Mouse (Mus musculus) testis, adult 2 months (tissue): ENCODE measurements around the gene Plekhg1. TPM values are rescaled to one million over a fixed set of nuclear protein-coding genes. Genes with fewer than 3 reads are reported as not detected.

Source experiments
- H3K27ac ChIP-seq: fragments of 200-500 bp; 2 replicates; pipeline ENCODE4 v1.5.1; 2012; ENCODE audit warnings: low read depth, low read length; ENCODE audit not compliant: control insufficient read depth, insufficient read depth
- H3K27me3 ChIP-seq: fragments of 200-500 bp; 2 replicates; pipeline ENCODE4 v1.6.1; 2012; ENCODE audit warnings: mild to moderate bottlenecking, low read length, moderate library complexity; ENCODE audit not compliant: control insufficient read depth, insufficient read depth
- H3K36me3 ChIP-seq: fragments of 200-500 bp; 2 replicates; pipeline ENCODE4 v1.6.1; 2012; ENCODE audit warnings: mild to moderate bottlenecking, low read length; ENCODE audit not compliant: control insufficient read depth, insufficient read depth
- H3K4me1 ChIP-seq: fragments of 200-500 bp; 2 replicates; pipeline ENCODE4 v1.6.1; 2012; ENCODE audit warnings: low read length; ENCODE audit not compliant: control insufficient read depth, insufficient read depth
- H3K4me3 ChIP-seq: fragments of 200-500 bp; 2 replicates; pipeline ENCODE4 v1.5.1; 2012; ENCODE audit warnings: low read depth, mild to moderate bottlenecking, low read length, moderate library complexity, mixed read lengths; ENCODE audit not compliant: control insufficient read depth
- CTCF ChIP-seq: fragments of 200-500 bp; IDR thresholded peaks from 2 replicates; pipeline ENCODE4 v1.5.1; 2012; ENCODE audit warnings: low read depth, mild to moderate bottlenecking, inconsistent platforms, low read length, moderate library complexity; ENCODE audit not compliant: control insufficient read depth, insufficient read depth, insufficient replicate concordance
- POLR2A ChIP-seq: fragments of 200-500 bp; IDR thresholded peaks from 2 replicates; pipeline ENCODE4 v1.6.1; 2012; ENCODE audit warnings: low read depth, mild to moderate bottlenecking, inconsistent platforms, low read length, moderate library complexity; ENCODE audit not compliant: control insufficient read depth
- polyA plus RNA-seq: library from polyadenylated mRNA; depleted of rRNA; stranded (reverse); fragments of >200 nt; gene quantifications from 2 replicates; pipeline ENCODE4 v1.2.3, GENCODE M21; 2012

Gene Plekhg1
- polyA plus RNA-seq, 1 experiment: 4.8 TPM

GRCm38 (mm10) chr10:3980231-3980630 is 240.1 kb downstream of the Plekhg1 start:
- Histone ChIP-seq H3K27ac (no peak overlapping the region), H3K4me1 (no peaks in the 10 kb centered on the region), H3K27me3 (no peaks in the 10 kb centered on the region), H3K36me3 (no peaks in the 10 kb centered on the region), H3K4me3 (no peak overlapping the region)
- TF ChIP-seq POLR2A (no peak), CTCF (no peak)

- Histone ChIP-seq H3K27me3 (no peaks in the 10 kb centered on the region), H3K36me3 (no peaks in the 10 kb centered on the region), H3K27ac (no peak overlapping the region), H3K4me1 (no peaks in the 10 kb centered on the region), H3K4me3 (no peak overlapping the region)
- no peak for TF ChIP-seq CTCF
These were observed 250.2 kb downstream of the Plekhg1 start for GRCm38 (mm10) chr10:3990295-3990883.

- no peak for TF ChIP-seq POLR2A
- TF ChIP-seq CTCF: no peak
- Histone ChIP-seq H3K36me3 (no peaks in the 10 kb centered on the region), H3K27ac (no peak overlapping the region), H3K4me1 (no peaks in the 10 kb centered on the region), H3K27me3 (no peaks in the 10 kb centered on the region), H3K4me3 (no peak overlapping the region)
These were observed 253.4 kb downstream of the Plekhg1 start for GRCm38 (mm10) chr10:3993365-3994102.

GRCm38 (mm10) chr10:3995277-3995676 is 255.1 kb downstream of the Plekhg1 start:
- peak; percentile 18; the same call in 1 of the 2 replicates for TF ChIP-seq CTCF
- TF ChIP-seq POLR2A: no peak
- Histone ChIP-seq H3K27ac (no peak overlapping the region), H3K36me3 (no peaks in the 10 kb centered on the region), H3K4me1 (no peaks in the 10 kb centered on the region), H3K27me3 (no peaks in the 10 kb centered on the region), H3K4me3 (no peak overlapping the region)

- Histone ChIP-seq H3K36me3 (no peaks in the 10 kb centered on the region), H3K27me3 (no peaks in the 10 kb centered on the region)
- TF ChIP-seq CTCF: peak; percentile 52; the same call in 1 of the 2 replicates
- TF ChIP-seq POLR2A: no peak
These were observed 256.2 kb downstream of the Plekhg1 start for GRCm38 (mm10) chr10:3996170-3996876.

GRCm38 (mm10) chr10:3997851-3998426 is 257.8 kb downstream of the Plekhg1 start:
- no peak overlapping the region for H3K4me3 ChIP-seq
- TF ChIP-seq POLR2A (no peak), CTCF (no peak)
- no peaks in the 10 kb centered on the region for H3K27me3 ChIP-seq
- H3K36me3 ChIP-seq: no peaks in the 10 kb centered on the region
- no peak overlapping the region for H3K27ac ChIP-seq
- no peaks in the 10 kb centered on the region for H3K4me1 ChIP-seq

More at GRCm38 (mm10) chr10:3996170-3996876, 256.2 kb downstream of the Plekhg1 start:
- no peak overlapping the region for H3K27ac ChIP-seq
- H3K4me1 ChIP-seq: no peaks in the 10 kb centered on the region
- no peak overlapping the region for H3K4me3 ChIP-seq

GRCm38 (mm10) chr10:4002711-4003110 is 262.5 kb downstream of the Plekhg1 start:
- TF ChIP-seq POLR2A: no peak
- TF ChIP-seq CTCF: no peak
- Histone ChIP-seq H3K4me3 (no peak overlapping the region), H3K36me3 (no peaks in the 10 kb centered on the region), H3K27me3 (no peaks in the 10 kb centered on the region), H3K4me1 (no peaks in the 10 kb centered on the region), H3K27ac (no peak overlapping the region)
